Mouse (Mus musculus) hematopoietic stem cell, adult 5-6 weeks (primary cell): Measurements from ENCODE around the gene Zfp598. TPM values are rescaled to one million over a fixed set of nuclear protein-coding genes. Genes with fewer than 3 reads are reported as not detected.

ENCODE experiments used
- ATAC-seq, 2 experiments: fragments of 125-278 bp in 1 of 2; replicated peaks in 1 of 2; 2 replicates each; pipeline ENCODE4 v1.8.0; 2016 to 2017; ENCODE audit warnings: inconsistent platforms in 2 of 2, mild to moderate bottlenecking in 2 of 2, moderate number of reproducible peaks in 2 of 2, low read depth in 1 of 2, moderate TSS enrichment in 1 of 2; ENCODE audit not compliant: low FRiP score in 2 of 2, poor library complexity in 2 of 2, severe bottlenecking in 2 of 2, insufficient read depth in 1 of 2, low TSS enrichment in 1 of 2
- total RNA-seq: library from RNA; stranded (forward); fragments of 172-1452, 232-1000 nt; gene quantifications from 2 replicates; pipeline ENCODE4 v1.2.3, GENCODE M21; 2017

Zfp598 gene
- total RNA-seq, 1 experiment from 2014 or later: 19.7 TPM

DNA sequence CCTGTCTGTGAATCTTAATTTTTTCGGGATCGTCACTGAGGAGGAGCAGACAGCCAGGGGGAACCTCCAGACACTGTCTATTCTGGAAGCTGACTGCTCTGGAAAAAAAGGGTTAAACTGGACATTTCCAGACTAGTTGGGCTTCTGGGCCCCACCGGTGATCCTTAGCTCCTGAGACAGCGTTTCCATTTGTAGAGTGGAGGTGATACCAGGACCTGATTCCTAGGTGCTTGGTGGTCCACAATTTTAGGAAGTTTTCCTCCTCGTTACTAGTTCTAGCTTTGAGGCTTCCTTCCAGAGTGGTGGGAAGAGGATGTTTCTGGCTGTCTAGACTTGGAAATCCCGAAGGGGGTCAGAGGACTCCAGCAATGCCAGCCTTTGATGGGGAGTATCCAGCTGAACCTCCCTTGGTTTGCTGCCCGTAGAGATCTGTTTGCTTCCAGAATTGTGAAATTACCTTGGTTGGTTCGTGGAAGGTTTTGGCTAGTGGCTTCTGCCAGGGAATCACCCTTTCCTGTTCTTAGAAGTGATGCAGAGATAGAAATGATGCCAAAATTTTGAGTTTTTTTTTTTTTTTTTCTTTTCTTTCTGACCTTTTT lies 858 bp downstream of the Zfp598 start:
- ATAC-seq: no peak

DNA sequence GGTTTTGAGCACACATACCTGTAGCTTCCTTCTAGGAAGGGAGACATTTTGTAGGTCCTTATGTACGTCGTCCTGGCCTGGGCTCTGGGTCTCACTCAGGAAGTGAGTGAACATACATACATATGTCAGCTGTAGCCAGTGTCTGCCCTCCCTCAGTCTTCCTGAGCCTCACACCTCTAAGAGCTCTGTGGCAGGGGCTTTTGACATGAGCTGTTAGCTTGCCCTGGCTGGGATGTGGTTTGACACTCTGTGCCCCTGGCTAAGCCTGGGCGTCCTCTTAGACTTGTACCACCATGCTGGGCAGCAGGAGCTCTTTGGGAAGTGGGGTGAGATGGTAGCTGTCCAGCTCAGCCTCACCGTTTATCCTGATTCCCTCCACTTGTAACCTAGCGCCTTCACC lies 1.9 kb downstream of the Zfp598 start:
- ATAC-seq: no peak

DNA sequence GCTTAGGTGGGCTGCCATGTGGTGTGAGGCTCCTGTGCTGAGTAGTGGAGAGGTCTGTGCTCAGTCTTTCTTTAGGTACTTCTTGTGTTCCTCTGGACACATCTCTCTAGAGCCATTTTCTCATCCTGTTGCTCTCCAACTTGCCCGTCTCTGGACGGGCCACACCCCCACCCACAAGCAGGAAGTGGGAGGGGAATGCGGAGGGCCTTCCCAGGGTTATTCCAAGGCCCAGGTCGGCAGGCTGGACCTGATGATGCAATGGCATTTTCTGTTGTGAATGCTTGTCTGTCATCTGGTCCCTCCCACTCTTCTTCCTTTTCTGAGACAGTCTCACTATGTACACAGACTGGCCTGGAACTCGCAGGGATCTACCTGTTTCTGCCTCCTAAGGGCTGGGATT lies 2.7 kb downstream of the Zfp598 start:
- ATAC-seq: no peak

DNA sequence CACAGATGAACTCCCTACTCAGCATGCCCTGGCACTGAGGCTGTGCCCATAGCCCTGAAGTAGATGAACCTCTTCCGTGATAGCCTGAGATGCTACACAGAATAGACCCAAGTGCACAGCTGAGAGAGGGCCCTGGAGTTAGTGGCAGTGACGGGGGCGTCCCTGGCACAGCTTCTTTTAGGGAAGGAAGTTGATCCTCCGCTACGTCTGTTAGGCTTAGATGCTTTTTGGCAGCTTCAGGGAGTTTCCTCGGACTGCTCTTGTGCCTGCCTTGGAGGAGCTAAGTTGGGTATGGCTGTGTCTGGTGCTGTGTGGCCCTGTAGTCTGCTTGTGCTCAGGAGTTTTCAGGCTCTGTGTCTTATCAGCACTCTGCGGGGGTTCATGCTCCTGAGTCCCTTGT lies 4.8 kb downstream of the Zfp598 start:
- ATAC-seq: 0 out of 4 replicates have a peak, but pooled peaks have one; percentile 14 to 25

DNA sequence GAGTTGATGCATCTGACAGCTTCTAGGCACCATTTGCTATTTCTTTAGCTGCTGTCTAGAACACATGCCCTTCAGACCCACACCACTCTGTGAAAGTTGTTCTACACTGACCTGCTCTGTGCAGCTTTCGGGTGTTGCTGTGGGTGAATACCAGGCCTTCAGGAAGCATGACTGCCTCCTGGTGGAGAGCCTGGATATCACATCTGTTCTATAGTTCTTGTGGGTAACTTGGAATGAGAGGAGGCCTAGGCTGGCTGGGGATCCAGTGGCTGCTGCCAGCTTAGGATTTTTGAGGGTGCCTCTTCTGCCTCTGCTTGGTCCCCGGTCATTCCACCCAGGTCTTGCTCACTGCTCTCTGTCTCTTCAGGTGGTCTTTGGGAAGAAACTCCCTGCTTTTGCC lies 6.7 kb downstream of the Zfp598 start:
- ATAC-seq: peak; percentile 46 to 78; a peak in 3 of 4 replicates

DNA sequence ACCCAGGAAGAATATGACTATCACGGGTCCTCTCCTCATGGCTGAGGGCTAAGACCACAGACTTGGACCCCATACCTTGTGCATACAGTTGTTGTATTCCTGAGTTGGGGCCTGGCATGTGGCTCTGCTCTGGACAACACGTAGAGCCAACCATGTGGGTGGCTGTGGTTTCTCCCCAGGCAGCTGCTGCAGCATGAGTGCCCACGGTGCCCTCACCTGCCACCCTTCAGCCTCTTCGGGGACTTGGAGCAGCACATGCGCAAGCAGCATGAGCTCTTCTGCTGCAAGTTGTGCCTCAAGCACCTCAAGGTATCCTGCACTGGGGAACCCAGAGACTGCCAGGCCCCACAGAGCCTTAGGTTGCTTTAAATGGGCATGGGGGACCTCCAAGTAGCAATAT lies 7.4 kb downstream of the Zfp598 start:
- no peak for ATAC-seq

DNA sequence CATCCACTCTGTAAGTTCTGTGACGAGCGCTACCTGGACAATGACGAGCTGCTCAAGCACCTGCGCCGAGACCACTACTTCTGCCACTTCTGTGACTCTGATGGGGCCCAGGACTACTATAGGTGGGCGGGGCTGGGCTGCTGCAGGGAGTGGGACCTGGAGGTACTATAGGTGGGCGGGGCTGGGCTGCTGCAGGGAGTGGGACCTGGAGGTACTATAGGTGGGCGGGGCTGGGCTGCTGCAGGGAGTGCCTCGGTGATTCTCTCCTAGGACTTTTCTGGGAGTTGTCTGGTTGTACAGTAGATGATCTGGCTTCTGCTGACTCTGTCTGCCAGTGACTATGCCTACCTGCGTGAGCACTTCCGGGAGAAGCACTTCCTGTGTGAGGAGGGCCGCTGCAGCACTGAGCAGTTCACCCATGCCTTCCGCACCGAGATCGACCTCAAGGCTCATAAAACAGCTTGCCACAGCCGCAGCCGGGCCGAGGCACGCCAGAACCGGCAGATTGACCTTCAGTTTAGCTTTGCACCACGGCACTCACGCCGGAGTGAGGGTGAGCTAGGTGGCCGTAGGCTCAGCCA lies 8.1 kb downstream of the Zfp598 start:
- no peak for ATAC-seq

DNA sequence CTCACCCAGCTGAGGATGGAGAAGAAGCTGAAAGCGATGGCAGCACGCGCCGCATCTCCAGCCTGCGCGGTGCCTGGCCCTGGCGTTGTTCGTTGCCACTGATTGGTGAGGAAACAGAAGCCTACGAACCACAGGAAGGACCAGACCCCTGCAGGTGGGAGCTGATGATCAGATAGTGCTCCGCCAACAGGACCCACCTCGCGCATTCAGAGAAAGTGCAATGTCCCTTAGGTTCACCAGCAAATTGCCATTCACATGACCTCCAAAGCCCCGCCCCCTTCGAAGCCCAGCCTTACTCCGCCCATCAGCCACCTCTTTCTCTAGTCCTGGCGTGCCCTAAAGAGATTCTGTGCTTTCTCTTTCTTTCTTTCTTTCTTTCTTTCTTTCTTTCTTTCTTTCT lies 17.0 kb downstream of the Zfp598 start:
- ATAC-seq: peak; percentile 56 to 75; a peak in 3 of 4 replicates

DNA sequence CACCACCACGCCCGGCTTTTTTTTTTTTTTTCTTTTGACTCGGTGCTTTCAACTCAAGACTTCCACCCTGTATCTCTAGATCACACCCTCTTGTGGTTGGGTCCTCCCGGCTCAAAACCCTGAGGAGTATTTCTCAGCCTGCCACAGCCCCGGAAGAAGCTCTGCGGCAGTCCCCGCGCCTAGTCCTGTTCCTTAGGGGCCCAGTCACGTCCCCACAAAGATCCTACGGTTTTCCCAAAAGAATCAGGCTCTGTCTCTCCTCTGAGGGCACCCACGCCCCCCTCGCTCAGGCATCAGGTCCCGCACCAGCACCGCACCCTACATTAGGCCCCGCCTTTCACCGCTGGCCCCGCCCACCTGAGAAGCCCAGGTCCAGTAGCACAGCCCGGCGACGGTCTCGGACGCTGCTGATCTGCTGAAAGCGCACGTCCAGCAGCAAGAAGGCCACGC lies 17.7 kb downstream of the Zfp598 start:
- peak in 1 of 2 experiments; percentile 54; a peak in 2 of 4 replicates for ATAC-seq

DNA sequence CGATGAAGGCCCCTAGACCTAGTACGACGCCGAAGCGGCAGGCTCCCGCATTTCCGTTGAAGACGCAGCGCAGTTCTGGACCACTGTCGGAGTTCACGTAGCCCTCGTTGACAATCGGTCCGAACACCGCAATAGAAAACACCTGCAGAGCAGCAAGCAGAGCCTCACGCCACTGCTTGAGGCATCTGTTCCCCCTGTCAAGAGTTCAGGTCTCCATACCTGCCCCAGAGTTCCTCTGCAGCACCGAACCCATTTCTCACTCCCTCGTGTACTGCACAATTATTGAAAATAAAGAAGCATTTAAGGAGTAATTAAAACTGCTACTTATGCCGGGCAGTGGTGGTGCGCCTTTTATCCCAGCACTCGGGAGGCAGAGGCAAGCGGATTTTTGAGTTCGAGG lies 18.1 kb downstream of the Zfp598 start:
- ATAC-seq: no peak

DNA sequence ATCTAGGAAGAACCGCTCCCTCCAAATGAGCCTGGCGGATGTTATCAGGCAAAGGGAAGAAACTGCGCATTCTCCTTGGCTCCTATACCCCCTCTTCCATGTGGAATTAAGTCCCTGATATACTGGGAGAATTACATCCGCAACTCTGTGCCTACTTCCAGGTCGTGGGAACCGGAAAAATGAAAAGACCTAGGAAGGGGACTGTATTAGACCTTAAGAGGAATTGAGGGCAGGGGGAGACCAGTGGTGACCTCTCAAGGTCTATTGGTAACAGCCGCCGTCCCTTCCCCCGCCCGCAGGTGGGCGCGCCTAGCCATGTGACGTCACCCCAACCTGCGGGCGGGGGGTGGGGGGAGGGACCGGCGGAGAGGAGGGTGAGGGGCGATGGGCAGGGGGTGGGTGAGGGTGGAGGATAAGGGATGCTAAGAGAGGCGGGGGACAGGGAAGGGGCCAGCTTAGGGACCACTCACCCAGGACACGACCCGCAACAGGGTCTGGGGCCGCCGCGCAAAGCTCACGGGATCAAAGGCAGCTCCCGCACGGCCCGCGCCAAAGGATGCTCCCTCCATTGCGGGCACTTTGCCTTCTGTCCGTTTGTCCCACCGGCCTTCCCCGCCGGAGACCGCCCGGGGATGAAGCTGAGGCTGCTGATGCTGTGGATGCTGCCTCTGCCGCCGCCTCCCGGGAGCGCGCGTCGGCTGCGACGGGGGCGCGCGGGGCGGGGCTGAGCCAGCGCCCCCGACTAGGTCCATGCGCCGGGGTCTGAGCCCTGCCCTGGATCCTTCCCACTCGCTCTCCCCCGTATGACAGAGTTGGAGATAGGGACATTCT lies 20.0 kb downstream of the Zfp598 start, which contains the start of gene Syngr3:
Gene Syngr3 (minus strand): TSS at position 705 of the 831 bp plus-strand sequence.
- ATAC-seq: no peak

DNA sequence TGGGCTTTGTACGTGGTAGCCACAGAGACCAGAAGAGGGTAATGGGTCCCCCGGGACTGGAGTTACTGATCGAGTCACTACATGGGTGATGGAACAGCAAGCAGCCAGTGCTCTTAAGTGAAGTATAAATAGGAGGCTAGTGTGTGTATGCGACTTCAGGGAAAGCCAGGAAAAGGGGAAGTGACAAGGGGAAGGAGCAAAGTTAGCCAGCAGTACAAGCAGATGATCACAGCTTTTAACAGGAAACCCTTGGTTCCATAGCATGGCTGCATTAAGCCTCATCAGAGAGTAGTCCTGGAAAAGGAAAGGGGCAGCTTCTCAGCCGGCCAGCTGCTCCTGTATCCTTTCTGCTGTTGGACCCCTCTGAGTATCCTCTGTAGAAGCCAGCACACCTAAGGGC lies 22.9 kb downstream of the Zfp598 start:
- ATAC-seq: no peak

DNA sequence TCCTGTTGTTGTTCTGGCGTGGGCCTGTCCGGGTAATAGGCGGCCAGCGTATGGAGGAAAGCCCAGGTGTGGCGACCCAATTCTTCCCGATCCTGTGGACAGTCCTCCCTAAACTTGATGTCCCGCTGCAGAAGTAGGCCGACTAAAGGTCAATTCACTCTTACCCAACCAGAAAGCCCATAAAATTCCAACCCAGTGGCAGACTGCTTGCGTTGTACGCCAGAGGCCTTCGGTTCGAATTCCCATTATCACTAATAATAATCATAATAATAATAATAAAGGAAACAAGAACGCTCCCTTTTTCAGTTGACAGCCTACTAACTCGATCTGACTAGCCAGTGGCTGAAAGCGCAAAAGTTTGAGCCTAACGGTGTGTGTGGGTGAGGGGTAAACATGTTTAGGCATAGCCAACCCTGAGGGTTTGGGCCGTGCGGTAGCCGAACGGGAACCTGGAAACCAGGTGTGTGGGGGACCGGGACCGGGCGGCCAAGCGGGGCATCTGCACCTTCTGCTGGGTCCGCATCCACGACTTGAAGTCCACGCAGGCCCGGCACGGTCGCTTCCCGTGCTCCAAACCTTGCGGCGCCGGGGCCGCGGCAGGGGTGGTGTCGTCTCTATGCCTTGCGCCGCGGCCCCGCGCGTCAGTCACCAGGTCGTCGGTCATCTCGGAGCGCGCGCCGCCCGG lies 26.0 kb downstream of the Zfp598 start:
- 0 out of 4 replicates have a peak, but pooled peaks of 1 of the 2 experiments have one; percentile 6 for ATAC-seq

DNA sequence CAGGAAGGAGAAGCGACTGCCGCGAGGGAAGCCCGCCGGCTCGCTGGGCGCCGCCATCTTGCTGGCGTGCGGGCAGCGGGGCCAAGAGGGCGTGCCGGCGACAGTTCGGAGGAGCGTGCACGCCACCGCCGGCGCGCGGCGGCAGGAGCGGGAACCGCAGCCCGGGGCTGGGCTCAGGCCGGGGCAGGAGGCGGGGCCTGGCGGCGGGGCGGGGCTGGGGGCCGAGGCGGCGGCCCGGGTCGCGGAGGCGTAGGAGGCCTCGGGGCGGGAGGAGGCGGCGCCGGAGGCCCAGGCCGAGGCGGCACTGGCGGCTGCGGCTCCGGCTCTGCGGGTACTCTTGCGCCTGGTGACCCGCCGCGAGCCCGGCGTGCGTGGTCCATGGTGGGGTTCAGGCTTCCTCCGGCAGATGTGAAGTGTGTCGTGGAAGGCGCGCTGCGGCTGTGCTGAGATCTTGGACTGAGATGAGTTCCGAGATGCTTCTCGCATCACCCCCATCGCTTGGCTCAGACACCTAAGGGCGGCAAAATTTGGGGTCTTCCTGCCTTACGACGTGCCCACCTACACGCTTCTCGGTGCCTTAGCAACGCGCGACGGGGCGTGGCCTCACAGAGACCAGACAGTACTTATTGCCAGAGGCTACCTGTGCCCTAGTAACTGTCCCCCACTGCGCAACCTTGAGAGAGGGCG lies 26.7 kb downstream of the Zfp598 start, which contains the start of the genes Gfer and Noxo1:
Gene Gfer (minus strand): TSS at position 146 of the 687 bp plus-strand sequence.
Gene Noxo1 (plus strand): TSS at position 224 of the 687 bp plus-strand sequence.
- ATAC-seq: peak; percentile 42 to 67

DNA sequence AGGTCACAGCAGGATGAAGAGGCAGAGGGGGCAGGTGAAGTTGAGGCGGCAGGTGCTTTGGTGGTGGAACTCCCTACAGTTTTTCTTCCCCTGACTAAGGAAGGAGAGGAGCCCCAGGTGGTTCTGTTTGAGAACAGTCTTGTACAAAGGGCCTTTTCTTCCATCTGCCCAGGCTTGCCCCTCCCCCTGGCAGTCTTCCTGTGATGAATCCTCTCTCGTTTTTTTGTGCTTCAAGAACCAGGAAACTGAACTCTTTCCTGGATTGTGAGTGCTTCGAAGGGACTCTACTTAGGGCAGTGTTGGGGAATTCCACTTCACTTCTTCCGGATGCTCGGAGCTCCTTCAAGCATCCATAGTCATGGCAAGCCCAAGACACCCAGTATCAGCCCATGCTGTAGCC lies 28.5 kb downstream of the Zfp598 start:
- ATAC-seq: no peak

DNA sequence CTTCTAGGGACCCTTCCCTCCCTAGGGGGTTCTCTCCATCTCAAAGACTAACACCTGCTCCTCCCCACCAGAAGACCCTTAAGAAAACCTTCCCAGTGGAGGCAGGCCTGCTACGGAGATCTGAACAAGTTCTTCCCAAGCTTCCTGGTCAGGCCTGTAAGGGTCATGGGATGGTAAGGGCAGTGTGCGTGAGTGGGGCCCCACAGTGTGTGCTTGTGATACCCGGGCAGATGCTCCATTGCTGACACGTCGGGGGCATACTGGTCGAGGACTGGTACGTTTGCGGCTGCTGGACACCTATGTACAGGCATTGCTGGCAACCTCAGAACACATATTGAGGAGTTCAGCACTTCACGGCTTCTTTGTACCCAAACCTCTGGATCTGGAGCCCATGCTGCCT lies 29.2 kb downstream of the Zfp598 start:
- no peak for ATAC-seq

DNA sequence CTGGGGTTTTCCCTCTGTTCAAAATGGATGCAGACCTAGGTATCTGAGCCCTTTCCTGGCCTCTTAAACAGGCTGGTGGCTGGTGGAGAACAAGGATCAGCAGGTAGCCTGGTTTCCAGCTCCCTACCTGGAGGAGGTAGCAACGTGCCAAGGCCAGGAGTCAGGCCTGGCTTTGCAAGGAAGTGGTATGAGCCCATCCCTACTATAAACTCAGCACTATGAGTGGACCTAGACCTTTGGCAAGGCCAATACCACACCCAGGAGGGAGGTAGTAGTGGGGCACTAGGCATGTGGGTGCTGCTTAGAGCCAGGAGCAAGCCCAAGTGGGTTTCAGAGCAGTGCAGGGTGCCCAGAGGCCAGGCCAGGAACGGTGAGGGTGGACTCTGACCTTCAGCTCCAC lies 30.0 kb downstream of the Zfp598 start:
- no peak for ATAC-seq
